Mouse (Mus musculus): ENCODE results near the gene Appl2. TPM values are rescaled to one million over a fixed set of nuclear protein-coding genes. Genes with fewer than 3 reads are reported as not detected.
A peak's percentile ranks its signal among the peaks of the same experiment; 100 is the strongest.
"Not testable (repeated sequence)": the region's sequence is repeated elsewhere in the genome, so short reads cannot be mapped to it uniquely, and the experiment has no call there.

The Appl2 gene
- total RNA-seq (2021) = 10 to 100 TPM; 65.5 to 76.2 TPM

GRCm38 (mm10) chr10:83648131-83649020 is at the start of gene Appl2:
Gene Appl2 (minus strand): TSS chr10:83648738.
- peak; percentile 72 to 77 for DNase-seq (ENCODE audit: extremely low spot score in 1 of 2, low spot score in 1 of 2)

- DNase-seq (ENCODE audit: extremely low spot score in 1 of 2, low spot score in 1 of 2) = no peak
Measured at GRCm38 (mm10) chr10:83696226-83696625, 47.7 kb upstream of the Appl2 start.

GRCm38 (mm10) chr10:83692175-83692895 is 43.8 kb upstream of the Appl2 start:
- DNase-seq (ENCODE audit: extremely low spot score in 1 of 2, low spot score in 1 of 2) = no peak

GRCm38 (mm10) chr10:83688215-83688614 is 39.7 kb upstream of the Appl2 start:
- peak in 1 of 2 experiments; percentile 38 for DNase-seq (ENCODE audit: extremely low spot score in 1 of 2, low spot score in 1 of 2)

- DNase-seq (ENCODE audit: extremely low spot score in 1 of 2, low spot score in 1 of 2) = peak in 1 of 2 experiments; percentile 15
Measured at GRCm38 (mm10) chr10:83681334-83681733, 32.8 kb upstream of the Appl2 start.

- DNase-seq (ENCODE audit: extremely low spot score in 1 of 2, low spot score in 1 of 2) = no peak
Measured at GRCm38 (mm10) chr10:83666556-83666955, 18.0 kb upstream of the Appl2 start.

- DNase-seq (ENCODE audit: extremely low spot score in 1 of 2, low spot score in 1 of 2) = no peak
Measured at GRCm38 (mm10) chr10:83661925-83662324, 13.4 kb upstream of the Appl2 start.

- no peak for DNase-seq (ENCODE audit: extremely low spot score in 1 of 2, low spot score in 1 of 2)
Measured at GRCm38 (mm10) chr10:83660605-83661004, 12.1 kb upstream of the Appl2 start.

GRCm38 (mm10) chr10:83654591-83654990 is 6.1 kb upstream of the Appl2 start:
- DNase-seq (ENCODE audit: extremely low spot score in 1 of 2, low spot score in 1 of 2) = no peak

GRCm38 (mm10) chr10:83652205-83652866 is 3.8 kb upstream of the Appl2 start:
- not testable (repeated sequence) for DNase-seq (ENCODE audit: extremely low spot score in 1 of 2, low spot score in 1 of 2)

GRCm38 (mm10) chr10:83649037-83649436 is 499 bp upstream of the Appl2 start:
- DNase-seq (ENCODE audit: extremely low spot score in 1 of 2, low spot score in 1 of 2) = no peak

GRCm38 (mm10) chr10:83646351-83646885 is 2.1 kb downstream of the Appl2 start:
- no peak for DNase-seq (ENCODE audit: extremely low spot score in 1 of 2, low spot score in 1 of 2)

GRCm38 (mm10) chr10:83645716-83645990 is 2.9 kb downstream of the Appl2 start:
- no peak for DNase-seq (ENCODE audit: extremely low spot score in 1 of 2, low spot score in 1 of 2)

GRCm38 (mm10) chr10:83644865-83645715 is 3.4 kb downstream of the Appl2 start:
- DNase-seq (ENCODE audit: extremely low spot score in 1 of 2, low spot score in 1 of 2) = no peak

- DNase-seq (ENCODE audit: extremely low spot score in 1 of 2, low spot score in 1 of 2) = no peak
Measured at GRCm38 (mm10) chr10:83644167-83644566, 4.4 kb downstream of the Appl2 start.

GRCm38 (mm10) chr10:83641641-83642040 is 6.9 kb downstream of the Appl2 start:
- DNase-seq (ENCODE audit: extremely low spot score in 1 of 2, low spot score in 1 of 2) = no peak

GRCm38 (mm10) chr10:83639881-83640386 is 8.6 kb downstream of the Appl2 start:
- no peak for DNase-seq (ENCODE audit: extremely low spot score in 1 of 2, low spot score in 1 of 2)

GRCm38 (mm10) chr10:83637295-83637694 is 11.2 kb downstream of the Appl2 start:
- peak in 1 of 2 experiments; percentile 35 for DNase-seq (ENCODE audit: extremely low spot score in 1 of 2, low spot score in 1 of 2)

- DNase-seq (ENCODE audit: extremely low spot score in 1 of 2, low spot score in 1 of 2) = no peak
Measured at GRCm38 (mm10) chr10:83636191-83636590, 12.3 kb downstream of the Appl2 start.

- DNase-seq (ENCODE audit: extremely low spot score in 1 of 2, low spot score in 1 of 2) = no peak
Measured at GRCm38 (mm10) chr10:83634461-83634860, 14.1 kb downstream of the Appl2 start.
